Mouse (Mus musculus) adrenal gland, adult 2 months (tissue): ENCODE measurements at regions not wholly inside any gene's neighbourhood (a gene's known extent, or its start where the extent isn't known, plus 50 kb on each side); places are given as distances from the start of the nearest gene placed in this dataset.

Source experiments
- DNase-seq: peaks from one replicate; pipeline ENCODE4 v3.0.0; 2021

DNA sequence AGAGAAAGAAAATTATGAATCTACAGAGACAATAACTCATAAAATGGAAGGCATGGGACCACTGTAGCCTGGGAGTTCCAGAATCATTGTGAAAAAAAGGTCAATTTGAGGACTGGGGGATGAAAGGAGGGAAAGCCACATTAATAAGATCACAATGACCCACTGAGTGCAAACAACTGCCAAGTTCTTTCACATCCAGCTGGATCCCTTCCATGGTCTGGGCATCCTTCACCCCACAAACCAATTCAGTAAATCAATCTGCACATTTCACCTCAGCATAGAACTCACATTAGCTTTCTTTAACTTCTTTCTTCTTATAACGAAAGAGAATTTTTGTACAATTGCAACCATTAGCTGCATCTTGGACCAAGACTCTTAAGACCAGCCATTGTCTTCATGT, 169.4 kb downstream of the Gm19410 start:
- no peak for DNase-seq

DNA sequence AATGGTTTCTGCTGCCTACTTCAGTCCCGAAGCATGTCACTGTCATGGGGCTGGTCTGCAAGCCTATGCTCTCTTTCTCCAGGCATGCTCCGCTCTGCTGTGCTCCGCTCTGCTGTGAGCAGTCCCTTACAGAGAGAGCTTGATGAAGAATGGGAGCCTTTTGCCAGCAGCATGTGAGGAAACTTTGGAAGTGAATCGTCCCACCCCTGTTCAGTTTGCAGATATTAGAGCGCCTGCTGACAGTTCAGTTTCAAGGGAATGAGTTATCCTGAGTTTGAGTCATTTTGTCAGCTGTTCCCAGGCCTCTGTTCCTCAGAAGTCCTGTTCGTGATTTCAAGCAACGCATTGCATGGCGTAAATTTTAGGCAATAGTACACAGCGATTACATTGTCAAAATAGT, 173.6 kb downstream of the Gm19410 start:
- DNase-seq = no peak

DNA sequence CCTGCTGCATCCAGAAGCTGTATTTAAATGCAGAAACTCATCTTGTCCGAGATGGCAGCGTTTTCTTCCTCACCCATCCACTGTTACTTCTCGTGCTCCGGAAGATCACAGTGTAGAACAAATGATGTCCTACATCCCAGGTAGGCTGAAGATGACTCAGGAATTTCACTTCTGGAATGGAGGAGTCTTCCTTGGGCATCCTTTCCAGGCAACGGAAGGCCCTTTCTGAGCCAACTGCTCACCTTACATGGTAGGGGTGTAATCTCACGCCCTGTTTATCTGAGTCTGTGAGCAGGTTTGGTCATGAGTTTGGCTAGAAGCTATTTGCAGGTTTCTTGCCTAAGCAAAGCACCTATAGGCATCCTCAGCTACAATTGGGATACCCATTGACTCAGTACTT, 176.9 kb downstream of the Gm19410 start:
- no peak for DNase-seq

DNA sequence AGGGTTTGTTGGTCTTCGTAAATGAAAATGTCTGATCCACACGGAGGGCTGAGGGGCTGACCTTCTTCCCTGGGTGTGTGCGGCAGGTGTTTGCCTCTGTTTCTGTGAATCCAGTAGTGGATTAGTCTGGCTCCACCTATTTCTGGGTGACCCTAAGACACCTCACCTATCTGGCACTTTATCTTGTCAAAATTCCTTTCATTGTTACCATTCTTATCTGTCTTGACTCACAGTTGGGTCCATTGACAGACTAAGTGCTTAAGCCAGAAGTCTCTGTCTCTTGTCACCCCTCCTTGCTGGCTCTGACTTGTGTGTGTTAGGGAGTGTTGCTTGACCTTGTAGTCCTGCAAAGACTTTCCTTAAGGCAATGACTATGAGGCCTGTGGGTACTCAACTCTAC, 178.1 kb downstream of the Gm19410 start:
- DNase-seq = no peak

DNA sequence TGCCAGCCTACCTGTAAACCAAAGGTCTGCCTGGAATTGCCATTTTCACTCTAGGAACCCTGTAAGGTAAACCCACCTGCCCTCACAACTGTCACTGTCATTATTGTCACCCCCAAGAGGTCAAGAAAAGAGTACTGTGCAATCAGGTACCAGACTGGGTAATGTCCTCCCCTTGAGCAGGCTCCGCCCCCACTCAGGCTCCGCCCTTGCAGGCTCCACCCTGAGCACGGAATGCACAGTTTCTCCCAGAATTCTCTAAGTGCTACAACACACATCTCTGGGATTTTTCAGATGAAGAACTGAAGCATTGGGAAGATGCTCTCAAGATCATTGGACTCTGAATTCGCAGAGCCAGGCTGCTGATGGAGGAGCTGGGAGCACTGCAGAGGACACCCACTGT, 178.9 kb downstream of the Gm19410 start:
- DNase-seq = no peak

DNA sequence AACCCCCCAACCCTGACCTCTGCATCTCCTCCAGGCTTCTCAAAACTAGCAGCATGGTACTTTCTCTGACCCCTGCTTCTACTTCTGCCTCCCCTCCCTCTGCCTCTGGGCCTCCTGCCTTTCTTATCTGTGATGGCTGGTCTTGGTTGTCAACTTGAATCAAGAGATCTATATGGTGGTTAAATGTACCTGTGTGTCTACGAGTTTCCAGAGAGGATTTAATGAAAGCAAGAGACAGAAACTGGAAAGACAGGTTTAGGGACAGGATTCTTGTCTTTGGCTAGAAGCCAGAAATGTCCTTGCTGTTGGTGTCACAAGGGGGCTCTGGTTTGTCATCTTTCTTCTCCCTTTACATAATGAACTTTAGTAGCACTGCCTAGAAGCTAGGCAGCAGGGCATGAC, 180.9 kb downstream of the Gm19410 start:
- no peak for DNase-seq

DNA sequence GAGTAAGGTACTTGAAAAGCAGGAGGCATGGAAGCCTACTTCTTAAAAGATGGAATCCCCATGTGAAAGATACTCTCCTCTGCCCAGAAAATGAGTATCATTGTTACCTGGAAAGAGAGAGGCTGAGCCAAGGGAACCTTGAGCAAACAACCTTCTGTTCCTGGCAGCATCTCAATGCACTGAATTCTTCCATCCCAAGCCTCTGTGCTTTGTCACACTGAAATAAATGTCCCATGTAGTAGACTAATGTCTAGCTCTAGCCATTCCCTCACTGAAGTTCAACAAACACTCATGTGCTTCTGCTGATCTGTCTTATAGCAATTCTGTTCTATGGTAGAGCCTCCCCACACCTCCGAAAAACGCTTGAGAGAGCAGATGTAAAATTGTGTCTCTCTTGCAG, 182.6 kb downstream of the Gm19410 start:
- DNase-seq = no peak

DNA sequence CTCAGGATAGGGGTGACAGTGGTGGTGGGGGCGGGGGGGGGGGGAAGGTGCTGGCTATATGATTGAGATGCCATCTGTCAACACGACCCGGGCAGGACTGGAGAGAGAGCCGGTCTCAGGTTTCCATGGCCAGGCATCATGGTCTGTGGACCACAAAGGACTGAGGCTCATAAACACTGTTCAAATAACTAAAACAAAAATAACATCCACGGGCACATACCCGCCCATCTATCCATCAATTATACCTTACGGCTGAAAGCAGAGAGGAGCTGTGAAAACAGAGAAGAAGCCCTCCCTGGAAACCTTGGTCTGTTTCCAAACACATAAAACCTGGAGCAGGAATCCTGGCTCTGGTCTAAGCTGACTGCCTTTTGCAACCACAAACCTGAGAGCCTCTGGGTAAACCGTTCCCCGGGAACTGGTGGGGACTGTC, 183.2 kb downstream of the Gm19410 start:
- DNase-seq = no peak

DNA sequence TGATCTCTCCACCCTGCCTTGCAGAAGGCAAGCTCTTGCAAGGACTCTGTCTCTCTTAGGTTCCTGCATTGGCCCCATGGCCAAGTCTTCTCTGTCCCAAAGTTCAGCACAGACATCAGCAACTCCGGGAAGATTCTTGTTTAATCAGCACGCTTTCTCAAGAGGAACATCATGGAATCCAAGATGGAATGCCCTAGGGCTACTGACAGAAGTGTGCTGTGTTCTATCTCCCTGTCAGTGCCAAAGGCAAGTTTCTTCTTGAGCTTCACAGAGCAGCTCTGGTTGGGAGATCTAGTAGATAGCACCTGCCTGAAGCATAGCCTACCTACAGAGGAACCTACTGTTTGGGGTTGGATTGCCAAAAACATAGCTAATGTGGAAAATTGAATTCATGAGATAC, 189.9 kb downstream of the Gm19410 start:
- no peak for DNase-seq

DNA sequence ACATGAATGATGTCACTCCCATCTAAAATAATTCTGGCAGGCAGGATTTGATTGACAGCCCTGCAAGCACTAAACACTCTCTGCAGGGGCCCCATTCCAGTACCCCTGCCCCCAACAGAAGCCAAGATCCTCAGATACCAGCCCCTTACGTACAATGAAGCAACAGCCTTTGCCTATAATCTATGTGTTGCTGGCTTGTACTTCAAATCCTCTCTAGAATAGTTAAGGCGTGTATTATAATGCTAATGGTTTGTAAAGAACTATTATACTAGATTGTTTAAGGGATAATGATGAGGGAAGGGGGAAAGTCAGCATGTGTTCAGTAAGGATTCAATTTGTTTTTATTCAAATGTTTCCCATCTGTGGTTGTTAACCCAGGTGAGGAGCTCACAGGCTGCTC, 190.7 kb downstream of the Gm19410 start:
- no peak for DNase-seq

DNA sequence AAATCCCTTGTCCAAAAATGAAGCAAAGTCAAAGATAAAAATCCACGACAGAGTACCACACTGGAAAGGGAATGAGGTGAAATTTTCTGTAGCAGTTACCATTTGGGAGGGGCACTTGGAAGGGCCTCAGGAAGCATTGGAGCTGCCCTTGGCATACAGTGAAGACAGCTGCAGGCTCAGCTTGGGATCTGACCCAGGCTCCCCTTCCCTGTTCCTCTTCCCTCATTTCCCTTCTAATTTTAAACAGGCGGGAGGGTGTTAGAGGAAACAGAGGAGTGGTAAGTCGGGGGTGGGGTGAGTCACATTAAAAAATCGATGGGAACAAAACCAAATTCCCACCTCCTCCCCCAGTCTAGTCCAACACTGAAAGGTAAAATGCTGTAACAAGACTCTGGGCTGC, 193.6 kb downstream of the Gm19410 start:
- no peak for DNase-seq

DNA sequence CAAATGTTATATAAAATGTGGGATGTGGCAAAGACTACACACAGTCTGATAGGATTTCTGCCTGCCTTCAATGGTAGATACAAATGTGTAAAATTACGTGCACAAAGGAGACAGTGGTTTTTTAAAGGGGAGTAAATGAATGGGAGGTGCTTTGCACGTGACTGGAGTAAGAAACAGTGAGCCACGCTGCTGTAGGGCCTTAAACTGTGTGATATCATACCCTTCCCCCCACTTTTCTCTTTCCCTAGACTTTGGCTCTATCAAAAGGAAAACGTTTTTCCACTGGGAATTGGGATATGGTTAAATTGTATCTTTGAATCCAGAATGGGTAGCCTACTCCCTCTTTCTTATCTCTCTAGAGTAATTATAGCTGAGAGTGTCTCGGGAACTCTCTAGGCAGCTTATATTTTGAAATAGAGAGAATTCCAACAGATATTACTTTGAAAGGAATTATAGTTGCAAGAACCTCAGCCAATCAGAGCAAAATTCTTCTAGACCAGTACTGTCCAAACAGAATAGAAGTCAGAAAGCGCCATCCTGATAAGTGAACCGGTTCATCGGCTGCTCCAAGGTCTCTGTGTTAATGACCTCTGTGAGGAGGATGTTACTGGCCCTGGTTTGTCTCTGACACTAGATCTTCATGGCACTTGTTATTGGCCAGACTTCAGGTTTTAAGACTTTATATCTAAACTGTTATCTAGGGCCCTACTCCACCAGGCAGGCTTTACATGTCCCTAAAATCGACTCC, 195.5 kb downstream of the Gm19410 start:
- no peak for DNase-seq

DNA sequence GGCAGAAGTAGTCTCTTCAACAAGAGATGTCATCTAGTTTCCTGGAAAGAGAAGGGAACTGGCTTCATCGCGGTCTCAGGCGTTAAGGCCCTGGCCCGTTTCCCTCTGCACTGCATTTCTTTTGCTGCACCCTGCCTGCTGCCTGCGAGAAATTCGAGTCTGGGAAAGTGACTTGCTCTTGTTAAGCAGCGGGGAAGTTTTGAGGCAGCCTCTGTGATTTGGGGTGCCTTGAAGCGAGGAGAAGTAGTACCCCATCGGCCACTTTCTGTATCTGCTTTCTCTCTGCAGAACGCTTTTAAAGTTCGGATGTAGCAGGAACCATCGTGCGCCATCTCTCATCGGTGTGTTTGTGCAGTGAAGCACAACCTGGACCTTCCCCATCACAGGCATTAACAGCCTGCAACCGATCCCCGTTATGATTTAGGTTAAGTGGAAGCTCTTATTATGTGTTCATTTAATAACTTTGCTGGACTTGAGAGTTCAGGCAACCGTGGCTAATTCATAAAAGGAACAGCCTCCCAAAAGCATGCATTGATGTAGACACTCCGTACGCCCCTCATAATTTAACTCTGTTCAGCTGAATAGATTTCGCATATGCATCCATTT, 196.1 kb downstream of the Gm19410 start:
- no peak for DNase-seq

DNA sequence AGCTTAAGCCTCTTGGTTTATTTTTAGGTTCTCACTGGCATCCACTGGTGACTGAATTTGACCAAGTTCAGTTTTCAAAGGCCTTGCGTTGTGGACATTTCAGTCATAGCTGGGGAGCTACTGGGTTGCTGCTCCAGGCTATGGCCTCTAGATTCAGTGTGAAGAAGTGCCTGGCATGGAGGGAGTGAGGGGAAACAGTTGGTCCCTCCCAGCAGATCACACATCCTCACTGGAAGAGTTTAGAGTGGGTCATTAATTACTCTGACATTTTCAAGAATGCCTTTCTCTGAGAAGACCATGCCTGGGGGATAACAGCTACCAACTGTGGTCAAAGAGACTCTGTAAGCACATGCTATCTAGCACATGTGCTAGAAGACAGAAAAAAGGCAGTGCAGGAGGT, 199.3 kb downstream of the Gm19410 start:
- peak; percentile 6 for DNase-seq

DNA sequence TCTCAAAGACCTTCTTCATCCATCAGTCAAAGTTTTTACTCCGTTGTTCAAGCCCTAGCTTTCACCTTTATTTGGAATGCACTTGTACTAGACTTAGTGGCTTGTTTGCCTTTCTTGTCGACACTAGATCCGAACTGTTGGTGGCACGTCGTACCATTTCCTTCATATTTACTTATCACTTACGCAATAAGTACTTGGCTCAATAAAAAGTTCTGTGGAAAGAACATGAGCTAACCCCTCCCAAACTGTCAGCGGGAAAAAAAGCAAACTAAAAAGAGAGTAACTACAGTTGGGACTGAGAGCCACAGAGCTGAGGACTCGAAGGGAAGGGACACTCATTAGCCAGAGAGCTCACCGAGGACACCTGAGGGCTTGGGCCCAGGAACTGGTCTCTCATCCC, 202.8 kb downstream of the Gm19410 start:
- no peak for DNase-seq

DNA sequence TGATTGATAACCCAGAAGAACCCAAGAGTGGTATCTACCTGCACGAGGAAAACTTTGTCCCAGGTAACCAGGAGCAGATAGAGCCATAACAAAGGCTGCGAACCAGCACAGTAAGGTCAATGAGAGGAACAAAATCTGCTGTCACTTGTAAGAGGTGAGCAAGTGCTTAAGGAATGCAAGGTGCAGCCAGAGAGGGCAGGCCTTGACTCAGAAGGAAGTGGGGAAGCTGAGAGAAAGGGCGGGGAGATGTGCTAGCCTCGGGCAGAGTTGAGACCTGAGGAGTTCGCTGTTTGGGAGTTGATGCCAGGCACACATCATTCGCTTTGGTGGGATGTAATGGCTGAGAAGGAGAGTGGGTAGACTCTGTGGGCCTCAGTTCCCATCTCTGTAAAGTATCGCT, 205.5 kb downstream of the Gm19410 start:
- no peak for DNase-seq

DNA sequence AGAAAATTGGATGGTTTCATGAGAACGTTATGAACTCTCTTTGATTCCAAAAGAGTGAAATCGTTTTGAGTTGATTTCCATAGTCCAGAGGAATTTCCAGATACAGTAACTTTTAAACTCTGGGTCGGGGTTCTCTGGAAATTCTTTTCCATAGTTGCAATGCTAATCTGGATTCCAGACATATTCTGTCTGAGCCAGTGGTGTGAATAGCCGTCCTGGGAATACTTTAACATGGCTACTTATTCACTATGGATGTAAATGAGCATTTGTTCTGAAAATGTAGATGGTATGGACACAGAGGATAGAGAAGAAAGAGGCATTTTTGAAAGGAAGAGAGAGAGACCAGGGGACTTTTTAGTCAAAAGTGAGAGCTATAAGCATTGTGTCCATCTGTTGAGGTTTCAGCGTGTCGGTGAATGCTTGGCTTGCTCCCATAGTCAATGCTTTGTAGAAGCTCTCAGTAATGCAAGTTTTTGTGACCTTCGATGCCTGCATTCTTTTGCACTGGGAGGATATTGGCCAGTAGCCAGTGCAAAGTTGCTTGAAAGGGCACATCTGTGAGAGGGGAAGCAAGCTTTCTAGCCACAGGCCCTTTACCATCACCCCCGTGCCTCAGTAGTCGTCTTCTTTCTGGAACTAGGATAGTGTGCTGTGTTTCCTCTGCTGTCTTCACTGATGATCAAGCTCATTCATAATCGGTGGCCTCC, 208.9 kb downstream of the Gm19410 start:
- DNase-seq = peak; percentile 33

DNA sequence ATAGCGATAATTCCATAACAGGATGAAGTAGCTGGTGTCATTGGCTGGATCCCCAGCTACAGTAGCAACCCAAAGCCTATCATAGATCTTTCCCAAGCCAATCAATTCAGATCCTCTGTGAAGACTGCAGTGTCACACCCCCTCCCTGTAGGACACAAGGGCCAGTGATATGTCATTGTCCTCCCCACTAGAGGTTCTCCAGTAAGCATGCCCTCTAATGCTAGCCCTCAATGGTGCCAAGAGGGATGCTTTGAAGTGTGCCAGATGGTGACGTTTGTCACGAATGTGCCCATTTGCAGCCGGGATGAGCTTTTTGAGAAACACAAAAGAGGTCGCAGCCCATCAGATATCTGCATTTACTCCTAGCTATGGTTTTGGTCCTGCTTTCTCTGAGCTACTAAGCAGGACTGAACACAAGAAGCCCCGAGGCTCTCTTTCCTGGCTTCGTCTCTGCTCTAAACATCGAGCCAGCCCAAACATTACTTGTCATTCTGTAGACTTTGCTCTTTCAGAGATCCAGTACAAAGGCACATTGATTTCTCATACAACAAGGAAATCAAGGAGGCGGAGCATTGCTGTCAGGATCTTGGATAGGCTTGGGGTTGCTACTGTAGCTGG, 214.2 kb downstream of the Gm19410 start:
- no peak for DNase-seq

DNA sequence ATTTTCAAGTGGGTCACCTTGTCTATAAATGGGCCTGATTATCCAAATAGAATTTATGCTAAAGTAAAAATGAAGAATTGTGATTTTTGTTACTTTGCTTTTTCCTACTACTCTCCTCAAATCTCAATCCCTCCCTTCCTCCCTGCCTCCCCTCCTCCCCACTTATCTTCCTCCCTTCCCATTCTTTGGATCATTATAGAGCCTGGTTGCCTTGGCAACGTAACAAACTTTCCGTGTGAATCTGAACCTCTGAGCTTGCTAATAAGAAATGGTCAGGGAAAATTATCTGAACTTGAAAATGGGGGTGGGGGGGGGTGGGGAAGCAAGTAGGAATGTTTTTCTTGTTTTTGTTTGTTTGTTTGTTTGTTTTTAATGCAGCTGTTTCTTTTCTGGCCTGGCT, 217.5 kb downstream of the Gm19410 start:
- DNase-seq = no peak

DNA sequence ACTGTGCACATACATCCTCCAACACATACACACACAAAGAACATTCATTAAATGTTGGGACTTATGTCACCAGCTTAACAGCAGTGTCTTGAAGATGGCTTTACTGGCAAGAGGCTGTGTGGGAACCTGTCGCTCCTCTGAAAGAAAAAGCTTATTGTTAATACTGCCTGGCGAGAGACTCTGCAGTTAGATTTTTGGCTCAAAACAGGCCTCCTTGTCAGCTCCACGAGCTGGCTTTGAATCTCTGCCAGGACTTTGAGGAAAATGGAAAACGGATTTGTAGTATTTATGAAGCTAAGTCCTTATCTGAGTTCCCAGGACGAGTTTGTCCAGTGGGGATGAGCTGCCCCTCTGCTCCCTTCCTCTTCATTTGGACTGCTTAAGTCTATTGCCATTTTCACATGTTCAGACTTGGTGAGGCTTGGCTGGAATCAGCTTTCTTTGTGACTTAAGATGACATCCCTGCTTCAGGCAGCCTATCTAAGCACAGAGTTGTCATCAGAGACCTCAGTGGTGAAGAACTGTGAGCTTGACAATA, 219.6 kb downstream of the Gm19410 start:
- peak; percentile 19 for DNase-seq

DNA sequence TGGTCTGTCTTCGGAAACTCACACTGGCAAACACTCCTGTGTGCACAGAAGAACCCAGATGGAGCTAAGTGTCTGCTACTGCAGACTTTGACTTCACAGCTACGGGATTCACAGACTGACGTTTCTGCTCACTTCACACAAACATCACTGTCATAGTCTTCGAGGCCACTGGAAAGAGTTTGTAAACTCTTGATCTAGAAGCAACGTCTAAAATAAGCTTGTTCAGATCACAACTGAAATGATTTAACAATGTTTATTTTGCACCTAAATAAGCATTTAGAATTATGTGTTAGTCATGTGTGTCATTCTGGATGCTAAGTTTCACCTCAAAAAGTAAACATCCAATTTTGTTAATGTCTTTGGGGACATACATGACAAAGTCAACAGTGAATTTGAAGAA, 221.7 kb downstream of the Gm19410 start:
- no peak for DNase-seq

DNA sequence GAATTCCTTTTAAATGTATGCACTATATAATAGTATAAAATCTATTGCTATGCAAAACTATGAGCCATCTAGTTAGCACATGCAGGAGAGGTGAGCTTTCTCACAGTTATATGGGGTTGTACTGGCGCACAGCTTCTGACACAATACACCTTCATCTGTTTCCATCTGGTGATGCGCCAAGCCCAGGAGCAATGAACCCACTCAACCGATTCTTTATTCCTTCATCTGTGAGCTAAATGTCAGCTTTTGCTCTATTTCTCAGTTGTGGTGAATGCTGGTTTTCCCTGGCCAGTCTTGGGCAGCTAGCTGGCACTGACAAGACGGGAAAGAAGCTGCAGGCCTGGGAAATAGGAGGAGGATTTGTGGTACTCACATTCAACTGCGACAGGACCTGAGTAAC, 225.4 kb downstream of the Gm19410 start:
- no peak for DNase-seq
